Mouse (Mus musculus) C2C12 (cell line): ENCODE results near the gene Dis3l. TPM values are rescaled to one million over a fixed set of nuclear protein-coding genes. Genes with fewer than 3 reads are reported as not detected.

ENCODE experiments used
- H3K27me3 ChIP-seq: one replicate; pipeline ENCODE4 v1.6.1; 2011; ENCODE audit not compliant: control insufficient read depth, insufficient read depth, insufficient read length
- H3K36me3 ChIP-seq: one replicate; pipeline ENCODE4 v1.6.1; 2011; ENCODE audit not compliant: control insufficient read depth, insufficient read depth
- H3K4me3 ChIP-seq: one replicate; pipeline ENCODE4 v1.5.1; 2011; ENCODE audit warnings: mild to moderate bottlenecking, control low read depth; ENCODE audit not compliant: poor library complexity, insufficient read depth, severe bottlenecking
- H3K79me2 ChIP-seq: one replicate; pipeline ENCODE4 v1.6.1; 2011; ENCODE audit not compliant: control insufficient read depth, insufficient read depth
- H3K79me3 ChIP-seq: one replicate; pipeline ENCODE4 v1.6.1; 2011; ENCODE audit warnings: low read depth, control low read depth
- H3ac ChIP-seq: one replicate; pipeline ENCODE3; 2011; ENCODE audit warnings: low read depth; ENCODE audit not compliant: control insufficient read depth, insufficient read length
- CEBPB ChIP-seq: IDR thresholded peaks from one replicate; pipeline ENCODE4 v1.6.1; 2011; ENCODE audit warnings: low read depth, mild to moderate bottlenecking, control low read depth, moderate library complexity
- CTCF ChIP-seq: IDR thresholded peaks from one replicate; pipeline ENCODE4 v1.5.1; 2011; ENCODE audit not compliant: control insufficient read depth, insufficient read depth, insufficient read length
- FOSL1 ChIP-seq: IDR thresholded peaks from one replicate; pipeline ENCODE4 v1.8.0; 2011; ENCODE audit warnings: mild to moderate bottlenecking, low read length; ENCODE audit not compliant: poor library complexity, insufficient read depth, severe bottlenecking
- MAX ChIP-seq: IDR thresholded peaks from one replicate; pipeline ENCODE4 v1.6.1; 2011; ENCODE audit warnings: mild to moderate bottlenecking, control low read depth
- MYOD1 ChIP-seq: IDR thresholded peaks from one replicate; pipeline ENCODE4 v1.6.1; 2011; ENCODE audit warnings: low read depth; ENCODE audit not compliant: control insufficient read depth, insufficient read length
- MYOG ChIP-seq: IDR thresholded peaks from one replicate; pipeline ENCODE4 v1.6.1; 2011; ENCODE audit not compliant: control insufficient read depth, insufficient read length; ENCODE audit errors: extremely low read depth
- USF1 ChIP-seq: IDR thresholded peaks from one replicate; pipeline ENCODE4 v1.6.1; 2011; ENCODE audit warnings: low read depth, mild to moderate bottlenecking, control low read depth, moderate library complexity
- polyA plus RNA-seq: library from polyadenylated mRNA; unstranded; fragments of >200 nt; fragmentation: generic; extraction: Trizol; gene quantifications from one replicate; pipeline ENCODE4 v1.2.1, GENCODE M21; 2012; ENCODE audit warnings: missing spikeins

The Dis3l gene
- polyA plus RNA-seq, 1 experiment, result 13.8 TPM

- H3K79me3 ChIP-seq, result no peaks in the 10 kb centered on the region
- H3K79me2 ChIP-seq, result no peaks in the 10 kb centered on the region
- no peaks in the 10 kb centered on the region for H3K27me3 ChIP-seq
- no peak overlapping the region for H3ac ChIP-seq
- H3K36me3 ChIP-seq, result no peaks in the 10 kb centered on the region
- TF ChIP-seq CTCF (no peak), MYOG (no peak), USF1 (no peak)
- H3K4me3 ChIP-seq, result no peak overlapping the region
Observed at GRCm38 (mm10) chr9:64339361-64339760, 1.7 kb downstream of the Dis3l start.

DNA sequence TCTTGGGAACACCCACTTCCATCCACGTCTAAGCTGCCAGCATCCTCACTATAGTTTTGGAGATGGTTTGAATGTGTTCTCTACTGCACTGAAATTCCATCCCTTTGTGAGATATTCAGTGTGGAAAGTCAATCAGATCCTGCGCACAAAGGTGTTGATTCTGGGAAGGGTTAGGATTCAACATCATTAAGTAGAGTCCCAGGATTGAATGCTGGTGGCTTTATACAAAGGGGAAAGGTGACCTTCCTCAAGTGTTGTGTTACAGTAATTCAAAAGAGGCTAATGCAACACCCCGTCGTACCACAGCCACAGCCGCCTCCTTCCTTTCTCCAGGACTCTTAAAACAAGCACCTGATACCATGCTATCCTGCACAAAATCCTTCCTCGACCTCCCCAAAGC lies 5.3 kb downstream of the Dis3l start:
- Histone ChIP-seq H3K79me3 (no peaks in the 10 kb centered on the region), H3ac (no peak overlapping the region), H3K79me2 (no peaks in the 10 kb centered on the region), H3K4me3 (no peak overlapping the region), H3K27me3 (no peaks in the 10 kb centered on the region), H3K36me3 (no peaks in the 10 kb centered on the region)
- TF ChIP-seq FOSL1, result no peak

GRCm38 (mm10) chr9:64323976-64324375 lies 17.1 kb downstream of the Dis3l start:
- peaks cover 6% of the 10 kb centered on the region for H3K36me3 ChIP-seq

GRCm38 (mm10) chr9:64316986-64317385 lies 24.1 kb downstream of the Dis3l start:
- no peak for TF ChIP-seq CTCF
- TF ChIP-seq CEBPB, result no peak
- TF ChIP-seq FOSL1, result no peak
- no peak for TF ChIP-seq MYOG
- no peak for TF ChIP-seq USF1
- no peak for TF ChIP-seq MAX
- TF ChIP-seq MYOD1, result no peak
- peaks cover 7% of the 10 kb centered on the region for H3K36me3 ChIP-seq

More at GRCm38 (mm10) chr9:64323976-64324375, 17.1 kb downstream of the Dis3l start:
- no peak overlapping the region for H3K4me3 ChIP-seq
- no peaks in the 10 kb centered on the region for H3K27me3 ChIP-seq
- H3ac ChIP-seq, result no peak overlapping the region
- H3K79me2 ChIP-seq, result no peaks in the 10 kb centered on the region
- TF ChIP-seq USF1, result no peak
- H3K79me3 ChIP-seq, result no peaks in the 10 kb centered on the region

DNA sequence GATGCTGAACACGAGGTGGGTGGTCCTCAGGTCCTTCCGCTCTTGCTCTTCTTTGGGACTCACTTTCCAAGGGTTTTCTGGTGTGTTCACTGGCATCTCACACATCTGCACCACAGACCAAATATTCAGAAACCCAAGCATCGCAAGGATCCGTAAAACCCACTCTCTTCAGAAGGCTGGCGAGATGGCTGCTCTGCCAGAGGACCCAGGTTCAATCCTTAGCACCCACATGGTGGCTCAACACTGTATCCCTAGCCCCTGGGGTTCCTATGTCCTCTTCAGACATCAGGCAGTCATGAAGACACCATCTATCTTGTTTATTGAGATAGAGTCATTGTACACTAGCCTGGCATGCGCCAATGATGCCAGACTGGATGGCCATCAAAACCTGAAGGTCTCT lies 26.4 kb downstream of the Dis3l start:
- Histone ChIP-seq H3K79me3 (no peaks in the 10 kb centered on the region), H3K36me3 (peaks cover 7% of the 10 kb centered on the region), H3K79me2 (no peaks in the 10 kb centered on the region), H3K4me3 (no peak overlapping the region), H3ac (no peak overlapping the region), H3K27me3 (no peaks in the 10 kb centered on the region)
- TF ChIP-seq MYOD1 (no peak), MAX (no peak), FOSL1 (no peak), MYOG (no peak), CEBPB (no peak), USF1 (no peak), CTCF (no peak)

More at GRCm38 (mm10) chr9:64316986-64317385, 24.1 kb downstream of the Dis3l start:
- Histone ChIP-seq H3K79me2 (no peaks in the 10 kb centered on the region), H3K27me3 (no peaks in the 10 kb centered on the region), H3ac (no peak overlapping the region), H3K79me3 (no peaks in the 10 kb centered on the region), H3K4me3 (no peak overlapping the region)

DNA sequence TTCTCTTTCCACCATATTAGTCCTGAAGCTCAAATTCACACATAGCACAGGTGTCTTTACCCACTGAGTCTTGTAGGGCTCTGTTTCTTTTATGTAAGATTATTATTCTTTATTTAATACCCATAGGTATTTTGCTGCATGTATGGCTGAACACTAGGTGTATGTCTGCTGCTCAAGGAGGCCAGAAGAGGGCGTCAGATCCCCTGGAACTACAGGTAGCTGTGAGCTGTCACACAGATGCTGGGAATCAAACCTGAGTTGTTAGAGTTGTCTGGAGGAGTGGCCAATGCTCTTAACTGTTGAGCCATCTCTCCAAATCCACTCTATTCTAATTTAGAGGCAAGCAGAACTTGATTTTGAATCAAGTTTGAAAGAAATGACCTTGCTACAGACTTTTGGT lies 29.0 kb downstream of the Dis3l start:
- TF ChIP-seq FOSL1 (no peak), MAX (no peak), MYOD1 (no peak), MYOG (no peak), CEBPB (no peak), CTCF (no peak), USF1 (no peak)
- H3ac ChIP-seq, result no peak overlapping the region
- no peaks in the 10 kb centered on the region for H3K27me3 ChIP-seq
- no peak overlapping the region for H3K4me3 ChIP-seq
- no peaks in the 10 kb centered on the region for H3K79me3 ChIP-seq
- H3K36me3 ChIP-seq, result peaks cover 1% of the 10 kb centered on the region
- no peaks in the 10 kb centered on the region for H3K79me2 ChIP-seq
